Mouse (Mus musculus) forebrain, embryonic 12.5 days (tissue): ENCODE data around the gene Maml2. TPM values are rescaled to one million over a fixed set of nuclear protein-coding genes. Genes with fewer than 3 reads are reported as not detected.

Experiments
- ATAC-seq: fragments of 200-750 bp; cut with Nextera tagmentation; 2 replicates; pipeline ENCODE4 v1.8.0; 2017; ENCODE audit warnings: moderate TSS enrichment; ENCODE audit not compliant: low FRiP score
- H3K27ac ChIP-seq: fragments of 300-500 bp; sonication (generic); 2 replicates; pipeline ENCODE4 v1.5.1; 2016; ENCODE audit warnings: mild to moderate bottlenecking
- H3K27me3 ChIP-seq: fragments of 300-500 bp; sonication (generic); 2 replicates; pipeline ENCODE4 v1.6.1; 2016; ENCODE audit warnings: mild to moderate bottlenecking
- H3K36me3 ChIP-seq: fragments of 300-500 bp; sonication (generic); replicated peaks from 2 replicates; pipeline ENCODE4 v1.6.1; 2016; ENCODE audit warnings: mild to moderate bottlenecking
- H3K4me1 ChIP-seq: fragments of 300-500 bp; sonication (generic); 2 replicates; pipeline ENCODE4 v1.6.1; 2016
- H3K4me2 ChIP-seq: fragments of 300-500 bp; sonication (generic); 2 replicates; pipeline ENCODE4 v1.6.1; 2016; ENCODE audit warnings: mild to moderate bottlenecking, moderate library complexity
- H3K4me3 ChIP-seq: fragments of 300-500 bp; sonication (generic); replicated peaks from 2 replicates; pipeline ENCODE4 v1.5.1; 2016; ENCODE audit warnings: mild to moderate bottlenecking
- H3K9ac ChIP-seq: fragments of 300-500 bp; sonication (generic); 2 replicates; pipeline ENCODE4 v1.6.1; 2016; ENCODE audit warnings: mild to moderate bottlenecking
- H3K9me3 ChIP-seq: fragments of 300-500 bp; sonication (generic); 2 replicates; pipeline ENCODE4 v1.6.1; 2016
- WGBS: fragments of 180-500 bp; shearing (Covaris S2); methylation state at CpG from one replicate; pipeline ENCODE4 v1.1.7; 2016; 5-methylcytosine and 5-hydroxymethylcytosine counted together
- polyA plus RNA-seq: library from polyadenylated mRNA; unstranded; fragments of >200 nt; fragmentation: Nextera tagmentation; extraction: Ambion mirVana; gene quantifications from 2 replicates; pipeline ENCODE4 v1.2.1, GENCODE M21; 2016

The Maml2 gene
- polyA plus RNA-seq, 1 experiment from 2014 or later, result 10.4 TPM

DNA sequence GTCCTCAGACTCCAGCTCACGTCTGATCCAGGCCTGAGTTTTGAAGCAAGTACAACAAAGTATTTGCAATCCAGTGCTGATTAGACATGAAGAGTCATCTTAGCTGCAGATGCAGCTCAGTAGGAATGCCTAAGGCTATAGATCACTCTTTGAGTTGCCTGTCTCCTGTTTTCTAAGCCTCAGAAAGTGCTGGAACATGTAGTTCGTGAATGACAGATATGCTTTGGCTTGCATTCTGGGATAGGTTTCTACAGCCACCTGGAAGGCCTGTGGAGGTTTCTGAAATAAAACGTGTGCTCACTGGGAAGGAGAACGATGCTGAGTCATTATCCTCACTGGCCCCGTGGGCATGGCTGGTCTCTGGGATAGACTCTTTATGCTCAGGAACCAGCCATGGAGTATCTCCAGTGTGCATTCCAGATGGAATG, 16.8 kb downstream of the Maml2 start:
- 79% methylated on average over 5 of the region's 5 CpGs for WGBS
- no peak overlapping the region for H3K4me3 ChIP-seq
- H3K27ac ChIP-seq, result no peak overlapping the region
- no peak for ATAC-seq
- no peaks in the 10 kb centered on the region for H3K36me3 ChIP-seq
- H3K27me3 ChIP-seq, result no peaks in the 10 kb centered on the region
- no peaks in the 10 kb centered on the region for H3K9me3 ChIP-seq
- H3K4me2 ChIP-seq, result no peak overlapping the region
- peaks cover 11% of the 10 kb centered on the region for H3K4me1 ChIP-seq
- no peak overlapping the region for H3K9ac ChIP-seq

GRCm38 (mm10) chr9:13315393-13315792, 17.6 kb downstream of the Maml2 start:
- no peak for ATAC-seq
- no peak overlapping the region for H3K27ac ChIP-seq
- 83% methylated on average over 5 of the region's 5 CpGs for WGBS

DNA sequence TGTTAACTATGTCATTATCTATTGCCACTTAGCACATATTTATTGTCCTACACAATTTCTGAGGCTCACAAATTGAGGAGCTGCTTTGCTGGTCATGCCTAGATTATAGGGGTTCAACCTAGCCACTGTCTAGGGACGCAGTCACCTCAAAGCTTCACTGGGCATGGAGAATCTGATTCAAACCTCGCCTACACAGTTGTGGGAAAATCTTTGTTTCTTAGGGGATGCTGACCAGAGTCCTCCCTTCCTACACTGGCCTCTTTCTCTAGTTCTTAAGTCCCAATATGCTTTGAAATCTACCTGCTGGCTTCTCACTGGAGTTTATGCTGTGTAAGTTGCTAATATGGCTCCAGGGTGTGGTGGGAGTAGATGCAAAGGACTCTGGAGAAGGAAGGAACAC, 21.8 kb downstream of the Maml2 start:
- WGBS, result 94% methylated on average over 2 of the region's 2 CpGs
- Histone ChIP-seq H3K36me3 (no peaks in the 10 kb centered on the region), H3K9ac (no peak overlapping the region), H3K9me3 (no peaks in the 10 kb centered on the region), H3K4me3 (no peak overlapping the region), H3K4me2 (no peak overlapping the region), H3K4me1 (peaks cover 11% of the 10 kb centered on the region), H3K27ac (no peak overlapping the region), H3K27me3 (no peaks in the 10 kb centered on the region)
- ATAC-seq, result no peak

More at GRCm38 (mm10) chr9:13315393-13315792, 17.6 kb downstream of the Maml2 start:
- Histone ChIP-seq H3K4me2 (no peak overlapping the region), H3K4me1 (peaks cover 4% of the 10 kb centered on the region; the same call in 1 of the 2 replicates), H3K9ac (no peak overlapping the region), H3K4me3 (no peak overlapping the region), H3K27me3 (no peaks in the 10 kb centered on the region), H3K9me3 (no peaks in the 10 kb centered on the region), H3K36me3 (no peaks in the 10 kb centered on the region)

GRCm38 (mm10) chr9:13320800-13321364, 23.1 kb downstream of the Maml2 start:
- ATAC-seq, result no peak
- Histone ChIP-seq H3K9ac (no peak overlapping the region), H3K9me3 (no peaks in the 10 kb centered on the region), H3K27me3 (no peaks in the 10 kb centered on the region), H3K4me3 (no peak overlapping the region), H3K4me1 (peaks cover 11% of the 10 kb centered on the region), H3K36me3 (no peaks in the 10 kb centered on the region), H3K27ac (no peak overlapping the region), H3K4me2 (no peak overlapping the region)
- 85% methylated on average over 5 of the region's 5 CpGs for WGBS

- no peak overlapping the region for H3K9ac ChIP-seq
- 0 out of 2 replicates have a peak overlapping the region, but pooled peaks have one; percentile 46 for H3K27ac ChIP-seq
- H3K36me3 ChIP-seq, result no peaks in the 10 kb centered on the region
- ATAC-seq, result no peak
- H3K4me3 ChIP-seq, result no peak overlapping the region
- no peaks in the 10 kb centered on the region for H3K9me3 ChIP-seq
- no peak overlapping the region for H3K4me2 ChIP-seq
- peaks cover 11% of the 10 kb centered on the region for H3K4me1 ChIP-seq
- 79% methylated on average over 2 of the region's 2 CpGs for WGBS
- no peaks in the 10 kb centered on the region for H3K27me3 ChIP-seq
These were observed 25.3 kb downstream of the Maml2 start for GRCm38 (mm10) chr9:13323074-13323473.

GRCm38 (mm10) chr9:13323612-13324011, 25.9 kb downstream of the Maml2 start:
- H3K27ac ChIP-seq, result 0 out of 2 replicates have a peak overlapping the region, but pooled peaks have one; percentile 46
- no peaks in the 10 kb centered on the region for H3K27me3 ChIP-seq
- no peaks in the 10 kb centered on the region for H3K36me3 ChIP-seq
- no peak overlapping the region for H3K4me3 ChIP-seq
- ATAC-seq, result no peak
- H3K9ac ChIP-seq, result no peak overlapping the region
- peaks cover 11% of the 10 kb centered on the region for H3K4me1 ChIP-seq
- H3K9me3 ChIP-seq, result no peaks in the 10 kb centered on the region
- 32% methylated on average over 1 of the region's 1 CpGs for WGBS
- H3K4me2 ChIP-seq, result no peak overlapping the region

DNA sequence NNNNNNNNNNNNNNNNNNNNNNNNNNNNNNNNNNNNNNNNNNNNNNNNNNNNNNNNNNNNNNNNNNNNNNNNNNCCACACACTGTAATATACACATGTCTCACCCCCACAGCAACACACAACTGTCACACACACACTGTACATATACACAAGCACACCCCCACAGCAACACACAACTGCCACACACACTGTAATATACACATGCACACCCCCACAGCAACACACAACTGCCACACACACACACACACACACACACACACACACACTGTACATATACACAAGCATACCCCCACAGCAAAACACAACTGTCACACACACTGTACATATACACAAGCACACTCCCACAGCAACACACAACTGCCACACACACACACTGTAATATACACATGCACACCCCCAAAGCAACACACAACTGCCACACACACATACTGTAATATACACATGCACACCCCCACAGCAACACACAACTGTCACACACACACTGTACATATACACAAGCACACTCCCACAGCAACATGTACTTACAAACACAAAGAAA, 116.5 kb downstream of the Maml2 start:
- peaks cover 7% of the 10 kb centered on the region for H3K36me3 ChIP-seq
- no peak overlapping the region for H3K27ac ChIP-seq
- ATAC-seq, result no peak

DNA sequence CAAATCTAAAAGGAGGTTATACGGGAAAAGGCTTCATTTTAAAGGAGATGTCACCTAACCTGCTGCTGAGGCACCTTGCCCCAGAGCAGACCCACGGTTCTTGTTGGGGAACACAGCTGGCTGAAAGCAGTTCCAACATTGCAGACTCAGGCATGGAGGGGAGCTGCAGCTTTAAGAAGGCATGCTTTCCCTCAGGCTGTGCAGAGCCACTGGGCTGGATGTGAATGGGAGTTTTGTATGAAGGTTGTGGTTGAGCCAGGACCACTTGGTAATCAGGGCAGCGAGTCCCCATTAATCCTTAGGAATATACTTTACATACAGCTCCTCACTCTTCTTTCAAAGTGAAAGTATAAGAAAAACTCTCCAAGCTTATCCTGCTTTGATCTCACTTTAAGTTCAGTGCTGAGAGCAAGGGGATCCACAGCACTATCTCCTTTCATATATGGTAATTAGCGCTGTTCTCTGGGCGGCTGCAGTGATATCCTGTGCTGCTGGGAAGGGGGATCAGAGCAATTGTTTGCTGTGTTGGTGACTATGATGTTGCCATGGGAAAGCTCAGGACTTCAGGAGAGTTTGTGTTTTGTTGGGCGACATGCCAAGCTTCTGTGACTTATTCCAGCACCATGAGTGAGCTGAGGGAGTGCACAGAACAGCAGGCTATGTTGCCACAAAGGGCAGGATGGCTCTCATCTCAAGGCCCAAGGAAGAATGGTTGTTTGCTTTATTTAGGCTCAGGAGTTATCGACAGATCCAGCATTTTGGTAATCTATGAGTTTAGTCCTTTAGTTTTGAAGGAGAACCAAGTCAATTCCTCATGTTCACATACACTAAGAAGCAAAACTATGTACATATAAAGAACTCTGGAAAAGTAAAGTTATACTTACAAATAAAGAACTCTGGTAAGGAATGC, 127.5 kb downstream of the Maml2 start:
- Histone ChIP-seq H3K4me3 (peak overlapping the region; percentile 7; the same call in 1 of the 2 replicates), H3K27me3 (no peaks in the 10 kb centered on the region), H3K36me3 (no peaks in the 10 kb centered on the region), H3K9ac (0 out of 2 replicates have a peak overlapping the region, but pooled peaks have one; percentile 12), H3K9me3 (no peaks in the 10 kb centered on the region), H3K4me1 (peaks cover 40% of the 10 kb centered on the region), H3K27ac (peak overlapping the region; percentile 87), H3K4me2 (peak overlapping the region; percentile 40)
- 13% methylated on average over 7 of the region's 7 CpGs for WGBS
- ATAC-seq, result peak; percentile 95

More for the DNA sequence above, 116.5 kb downstream of the Maml2 start:
- H3K9me3 ChIP-seq, result no peaks in the 10 kb centered on the region
- H3K4me3 ChIP-seq, result no peak overlapping the region
- no peaks in the 10 kb centered on the region for H3K27me3 ChIP-seq
- H3K9ac ChIP-seq, result no peak overlapping the region
- no peaks in the 10 kb centered on the region for H3K4me1 ChIP-seq
- no peak overlapping the region for H3K4me2 ChIP-seq

DNA sequence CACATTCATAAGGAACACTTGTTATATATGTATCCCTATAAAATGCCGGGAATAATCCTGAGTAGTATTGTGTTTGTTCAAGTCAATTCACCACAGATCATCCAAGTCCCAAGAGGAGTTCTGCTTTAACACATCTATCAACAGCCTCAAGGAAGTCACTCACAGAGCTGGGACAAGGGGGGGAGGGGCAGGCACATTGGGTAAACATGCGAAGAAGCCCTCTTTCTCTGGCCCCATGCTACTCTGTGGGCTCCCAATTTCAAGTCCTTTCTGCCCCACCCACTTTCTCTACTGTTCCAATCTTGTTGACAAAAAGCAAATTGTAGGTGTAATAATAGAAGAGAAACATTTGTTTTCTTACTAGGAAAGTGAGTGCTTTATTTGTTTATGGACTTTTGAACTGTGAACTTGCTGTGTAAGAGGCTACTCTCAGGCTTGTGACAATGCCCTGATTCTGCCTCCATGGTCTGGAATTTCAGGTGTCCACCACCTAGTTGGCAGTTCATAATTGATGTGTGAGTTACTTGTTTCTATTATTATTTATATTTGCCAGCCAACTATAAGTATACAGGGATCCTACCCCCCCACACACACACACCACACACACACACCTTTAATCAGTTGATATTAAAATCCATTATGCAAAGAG, 131.8 kb downstream of the Maml2 start:
- Histone ChIP-seq H3K9me3 (no peaks in the 10 kb centered on the region), H3K27me3 (no peaks in the 10 kb centered on the region), H3K9ac (no peak overlapping the region), H3K4me2 (no peak overlapping the region), H3K4me3 (no peak overlapping the region), H3K4me1 (peaks cover 32% of the 10 kb centered on the region), H3K27ac (no peak overlapping the region), H3K36me3 (no peaks in the 10 kb centered on the region)
- WGBS, result 73% methylated on average over 2 of the region's 2 CpGs
- no peak for ATAC-seq

DNA sequence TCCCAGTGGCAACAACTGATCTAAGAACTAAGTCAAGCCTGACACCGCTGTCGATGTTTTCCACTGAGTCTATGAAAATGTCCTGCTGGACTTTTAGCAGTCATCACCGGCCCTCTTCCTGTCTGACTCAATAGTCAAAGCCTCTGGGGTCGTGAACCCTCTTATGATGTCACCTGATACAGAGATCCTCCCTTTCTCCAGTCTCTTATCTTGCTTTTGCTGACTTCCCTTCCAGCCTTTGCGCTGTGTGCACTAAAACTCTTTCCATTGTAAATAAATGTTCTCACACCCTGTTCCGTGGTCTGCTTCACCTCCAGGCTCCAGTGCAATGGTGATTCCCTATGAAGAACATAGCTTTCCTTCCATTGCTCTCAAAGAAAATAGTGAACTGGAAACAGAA, 132.5 kb downstream of the Maml2 start:
- no peak for ATAC-seq
- H3K9me3 ChIP-seq, result no peaks in the 10 kb centered on the region
- 91% methylated on average over 6 of the region's 6 CpGs for WGBS
- no peaks in the 10 kb centered on the region for H3K27me3 ChIP-seq
- no peak overlapping the region for H3K9ac ChIP-seq
- no peaks in the 10 kb centered on the region for H3K36me3 ChIP-seq
- H3K4me3 ChIP-seq, result no peak overlapping the region
- no peak overlapping the region for H3K4me2 ChIP-seq
- no peak overlapping the region for H3K27ac ChIP-seq
- peaks cover 25% of the 10 kb centered on the region for H3K4me1 ChIP-seq

DNA sequence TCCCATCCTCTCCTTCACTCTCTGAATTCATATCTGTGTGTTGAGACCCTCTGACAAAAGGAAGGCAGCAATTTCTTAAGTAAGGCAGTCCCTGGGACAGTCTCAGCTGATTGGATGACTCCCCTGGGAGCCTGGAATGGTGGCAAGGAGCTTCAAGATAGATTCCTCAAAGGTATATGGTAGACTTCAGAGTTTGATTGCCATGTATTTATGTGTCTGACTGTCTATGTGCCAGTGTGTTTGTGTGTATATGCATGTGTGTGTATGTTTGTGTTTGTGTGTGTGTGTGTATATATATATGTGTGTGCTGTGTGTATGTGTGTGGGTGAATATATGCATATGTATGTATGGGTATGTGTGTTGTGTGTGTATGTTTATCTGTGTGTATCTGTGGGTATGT, 133.0 kb downstream of the Maml2 start:
- Histone ChIP-seq H3K27me3 (no peaks in the 10 kb centered on the region), H3K9ac (no peak overlapping the region), H3K4me2 (no peak overlapping the region), H3K9me3 (no peaks in the 10 kb centered on the region), H3K4me1 (peaks cover 21% of the 10 kb centered on the region), H3K4me3 (no peak overlapping the region), H3K27ac (no peak overlapping the region), H3K36me3 (no peaks in the 10 kb centered on the region)
- no peak for ATAC-seq

DNA sequence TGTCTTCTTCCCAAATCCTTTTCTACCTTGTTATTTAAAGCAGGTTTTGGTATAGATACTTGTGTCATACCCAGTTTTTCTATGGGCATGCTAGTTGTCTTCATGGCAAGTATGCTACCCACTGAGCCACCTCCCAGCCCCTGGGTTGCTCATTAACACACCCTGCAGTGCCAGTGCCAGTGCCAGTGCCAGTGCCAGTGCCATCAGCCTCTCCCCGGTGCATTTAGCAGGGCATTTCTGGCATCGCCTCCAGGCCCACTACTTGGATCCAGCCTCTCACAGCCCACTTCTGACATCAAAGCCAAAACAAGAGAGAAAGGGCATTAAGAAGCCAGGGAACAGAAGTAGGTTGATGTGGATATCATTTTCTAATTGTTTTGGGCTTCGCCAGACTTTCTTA, 133.9 kb downstream of the Maml2 start:
- H3K4me2 ChIP-seq, result no peak overlapping the region
- no peak overlapping the region for H3K9ac ChIP-seq
- no peak overlapping the region for H3K4me3 ChIP-seq
- H3K27me3 ChIP-seq, result no peaks in the 10 kb centered on the region
- WGBS, result 95% methylated on average over 3 of the region's 3 CpGs
- H3K9me3 ChIP-seq, result no peaks in the 10 kb centered on the region
- no peak for ATAC-seq
- peaks cover 12% of the 10 kb centered on the region for H3K4me1 ChIP-seq
- no peak overlapping the region for H3K27ac ChIP-seq
- 0 out of 2 replicates have a peak, but pooled peaks cover 3% of the 10 kb centered on the region for H3K36me3 ChIP-seq
